14 mouse cellular contexts compared by ENCODE assay signal in the genomic region with DNA sequence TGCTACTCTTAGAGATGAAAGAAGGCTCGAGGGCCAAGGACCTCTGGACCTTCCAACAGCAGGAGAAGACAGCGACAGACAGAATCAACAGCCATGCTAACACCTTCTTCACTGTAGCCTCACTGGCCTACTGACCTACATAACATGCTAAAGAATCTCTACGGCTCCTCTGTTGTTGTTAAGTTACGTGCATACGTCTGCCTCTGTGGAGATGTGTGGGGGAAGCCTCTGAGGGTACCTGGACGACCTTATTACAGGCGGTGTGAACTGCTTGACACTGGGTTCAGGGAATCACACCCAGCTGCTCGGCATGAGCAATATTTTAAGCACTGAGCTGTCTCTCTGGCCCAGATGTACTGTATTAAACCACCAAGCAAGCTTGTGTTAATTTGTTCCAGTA.
"Had no signal": no experiment of that assay in that cellular context is flagged by ENCODE, and none has a peak within 500 bp of the region (broad histone marks: within the 10 kb centered on the region; RNA-seq: fewer than 3 reads in every experiment).

No protein-coding gene starts in this region.

- H3K27me3 ChIP-seq: midbrain, embryonic 15.5 days; stomach, embryonic 15.5 days had no signal

- H3K4me3 ChIP-seq: layer of hippocampus, adult 2 months; limb, embryonic 13.5 days; liver, embryonic 15.5 days; midbrain, embryonic 15.5 days; neural tube, embryonic 12.5 days; stomach, embryonic 15.5 days had no signal

- H3K4me2 ChIP-seq: limb, embryonic 13.5 days; liver, embryonic 11.5 days; liver, embryonic 15.5 days; midbrain, embryonic 15.5 days; neural tube, embryonic 12.5 days; stomach, embryonic 15.5 days had no signal

- DNase-seq: lung, adult 2 months; lung, postnatal 10 days; right cerebral cortex, postnatal 14 days; thymus, adult 2 months had no signal

- H3K9ac ChIP-seq: limb, embryonic 13.5 days; liver, embryonic 15.5 days; midbrain, embryonic 15.5 days; neural tube, embryonic 12.5 days; stomach, embryonic 15.5 days had no signal

- H3K9me3 ChIP-seq: limb, embryonic 13.5 days; liver, embryonic 15.5 days; midbrain, embryonic 15.5 days; neural tube, embryonic 12.5 days; stomach, embryonic 15.5 days had no signal

- H3K36me3 ChIP-seq: limb, embryonic 13.5 days; liver, embryonic 15.5 days; midbrain, embryonic 15.5 days; neural tube, embryonic 12.5 days; stomach, embryonic 15.5 days had no signal

- ATAC-seq: inflammation-experienced regulatory T-cells, adult 6 months; intestine, postnatal 0 days; midbrain, embryonic 15.5 days had no signal

- H3K27ac ChIP-seq: layer of hippocampus, adult 2 months; limb, embryonic 13.5 days; liver, embryonic 15.5 days; macrophage; midbrain, embryonic 15.5 days; neural tube, embryonic 12.5 days; stomach, embryonic 15.5 days had no signal
